Mouse (Mus musculus): ENCODE data around the gene Etv5.

GRCm38 (mm10) chr16:22405492-22405891 is 34.0 kb downstream of the Etv5 start:
- TF ChIP-seq CTCF (IDR thresholded peaks at IDR 0.05; ENCODE audit: extremely low read depth, insufficient read depth, low read length): no peak
- no peak for TF ChIP-seq POLR2A (IDR thresholded peaks at IDR 0.05; ENCODE audit: extremely low read depth, insufficient read depth, low read length)
